Mouse (Mus musculus) brown adipose tissue, adult 24 weeks (tissue): ENCODE measurements around the gene Scarf2. TPM values are rescaled to one million over a fixed set of nuclear protein-coding genes. Genes with fewer than 3 reads are reported as not detected.

ENCODE experiments used
- H3K27ac ChIP-seq: fragments of 200-500 bp; replicated peaks from 2 replicates; pipeline ENCODE4 v1.5.1; 2012; ENCODE audit warnings: low read depth, mild to moderate bottlenecking, low read length
- H3K4me1 ChIP-seq: fragments of 200-500 bp; 2 replicates; pipeline ENCODE4 v1.6.1; 2012; ENCODE audit warnings: low read length, mixed read lengths; ENCODE audit not compliant: control insufficient read depth, insufficient read depth, insufficient read length
- H3K4me3 ChIP-seq: fragments of 200-500 bp; 2 replicates; pipeline ENCODE4 v1.5.1; 2012; ENCODE audit warnings: low read depth, mild to moderate bottlenecking, low read length, moderate library complexity; ENCODE audit not compliant: insufficient read depth
- polyA plus RNA-seq: library from polyadenylated mRNA; stranded (reverse); fragments of >200 nt; gene quantifications from 2 replicates; pipeline ENCODE4 v1.2.4, GENCODE M21; 2012; ENCODE audit not compliant: missing spikeins, insufficient read depth, insufficient read length

Gene Scarf2
- polyA plus RNA-seq: 0.92 and 1.8 TPM in 2 replicates

GRCm38 (mm10) chr16:17796971-17797811, at the start of gene Scarf2:
Gene Scarf2 (plus strand): TSS chr16:17797282.
- H3K27ac ChIP-seq: 0 out of 2 replicates have a peak within 1 kb of the TSS, but pooled peaks have one; percentile 15
- H3K4me1 ChIP-seq: no peaks in the 10 kb centered on the region; the same call in 1 of the 2 replicates
- peak within 1 kb of the TSS; percentile 67 for H3K4me3 ChIP-seq

DNA sequence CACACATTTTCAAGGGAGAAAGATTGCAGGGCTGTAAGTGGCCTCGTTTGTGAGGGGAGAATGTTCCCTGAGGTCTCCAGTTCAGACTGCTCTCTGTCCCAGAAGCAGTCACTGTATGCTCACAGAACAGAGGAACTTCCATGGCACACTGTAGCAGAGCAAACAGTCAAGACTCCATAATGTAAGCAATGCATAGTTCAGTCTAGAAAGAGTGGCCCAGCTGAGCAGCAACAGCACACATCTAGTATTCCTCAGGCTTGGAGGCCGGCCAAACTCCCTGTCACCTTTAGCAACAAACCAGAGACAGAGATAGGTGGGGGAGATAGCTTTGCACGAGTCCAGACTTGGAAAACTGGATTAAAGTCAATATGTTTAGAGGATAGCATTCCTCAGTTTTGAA, 44.1 kb upstream of the Scarf2 start:
- H3K27ac ChIP-seq: no peak overlapping the region
- H3K4me1 ChIP-seq: no peaks in the 10 kb centered on the region
- H3K4me3 ChIP-seq: no peak overlapping the region

DNA sequence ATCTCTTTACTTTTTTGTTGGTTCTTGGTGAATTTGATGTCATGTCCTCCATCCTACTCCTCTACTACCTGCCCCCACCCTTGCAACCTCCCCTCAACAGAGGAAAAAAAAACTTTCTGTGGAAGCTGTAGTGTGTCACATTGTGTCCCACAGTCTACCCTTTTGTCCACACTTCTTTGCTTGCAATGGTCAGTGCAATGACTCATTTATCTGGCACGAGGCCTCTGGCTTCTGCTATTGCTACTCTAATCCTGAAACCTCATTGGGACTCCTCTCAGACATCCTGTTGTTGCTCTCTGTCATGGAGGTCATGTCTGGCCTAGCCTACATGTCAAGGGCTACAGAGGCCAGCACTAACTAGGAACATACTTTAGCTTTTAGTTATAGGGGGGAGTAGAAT, 43.4 kb upstream of the Scarf2 start:
- no peak overlapping the region for H3K27ac ChIP-seq
- no peak overlapping the region for H3K4me3 ChIP-seq
- H3K4me1 ChIP-seq: peaks cover under 1% of the 10 kb centered on the region; the same call in 1 of the 2 replicates

- Histone ChIP-seq H3K4me1 (peaks cover 6% of the 10 kb centered on the region; the same call in 1 of the 2 replicates), H3K4me3 (no peak overlapping the region), H3K27ac (no peak overlapping the region)
Measured at GRCm38 (mm10) chr16:17757756-17758155, 39.3 kb upstream of the Scarf2 start.

DNA sequence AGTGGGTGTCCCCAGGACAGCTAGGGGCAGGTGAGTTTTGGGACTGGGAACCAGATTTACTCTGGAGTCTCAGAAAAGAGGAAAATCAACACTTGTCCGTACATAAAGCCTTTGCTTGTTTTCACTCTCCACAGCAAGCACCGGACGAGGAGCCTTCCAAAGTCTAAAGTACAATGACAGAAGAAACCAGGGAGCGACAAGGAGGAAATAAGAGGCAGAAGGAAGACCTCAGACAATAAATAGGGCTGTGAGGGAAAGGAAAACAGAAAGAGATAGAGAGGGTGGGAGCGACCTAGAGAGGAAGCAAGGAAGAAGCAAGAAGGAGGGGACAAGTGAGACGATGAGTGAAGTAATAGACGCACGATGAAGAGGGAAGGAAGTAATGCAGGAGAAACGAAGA, 38.2 kb upstream of the Scarf2 start:
- Histone ChIP-seq H3K4me1 (peaks cover 6% of the 10 kb centered on the region; the same call in 1 of the 2 replicates), H3K4me3 (peak overlapping the region; percentile 62), H3K27ac (peak overlapping the region; percentile 60)

DNA sequence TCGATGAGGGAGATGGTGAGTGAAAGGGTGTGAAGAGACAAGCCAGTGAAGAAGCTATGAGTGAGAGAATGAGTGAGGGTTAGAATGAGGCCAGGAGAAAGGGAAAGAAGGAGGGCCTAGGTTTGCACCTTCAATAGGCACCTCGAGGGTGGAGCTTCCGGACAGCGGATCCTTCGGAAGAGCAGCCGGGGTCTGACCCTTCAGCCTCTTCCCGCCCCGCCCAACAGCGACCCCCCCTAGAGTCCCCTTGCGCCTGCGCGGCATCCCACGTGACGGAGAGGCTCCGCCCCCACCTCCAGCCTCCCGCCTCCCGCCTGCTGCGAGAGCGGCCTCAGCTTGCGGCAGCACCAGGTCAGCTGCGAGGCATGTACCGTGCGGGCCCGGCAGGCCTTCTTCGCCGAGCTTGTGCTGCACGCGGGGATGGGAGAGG, 37.7 kb upstream of the Scarf2 start, which contains the start of gene Klhl22:
Gene Klhl22 (plus strand): TSS at position 275 of the 430 bp plus-strand sequence.
- H3K4me3 ChIP-seq: peak within 1 kb of the TSS; percentile 62
- peak within 1 kb of the TSS; percentile 60 for H3K27ac ChIP-seq
- peaks cover 6% of the 10 kb centered on the region; the same call in 1 of the 2 replicates for H3K4me1 ChIP-seq

DNA sequence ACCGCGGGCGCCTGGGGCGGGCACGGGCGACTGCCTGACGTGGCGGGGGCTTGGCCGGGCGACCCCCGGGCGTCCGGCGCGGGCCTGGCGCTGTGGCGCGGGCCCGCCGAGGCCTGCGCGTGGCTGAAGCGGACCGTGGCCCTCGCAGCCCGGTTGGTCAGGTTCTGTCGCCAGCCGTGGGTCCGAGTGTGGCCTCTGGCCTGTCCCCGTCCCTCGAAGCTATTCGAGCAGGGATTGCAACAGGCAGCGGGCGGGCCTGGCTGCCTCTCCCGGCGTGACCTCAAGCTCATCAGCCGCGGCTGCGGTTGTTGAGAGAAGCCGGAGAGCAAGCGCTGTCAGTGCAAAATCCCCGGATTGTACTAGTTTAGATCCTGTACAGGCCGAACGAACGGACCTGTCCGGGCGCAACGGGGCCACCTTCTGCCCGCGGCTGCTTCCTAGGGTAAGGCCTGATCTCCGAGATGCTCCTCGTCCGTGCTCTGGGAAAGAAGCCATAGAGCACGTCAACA, 37.2 kb upstream of the Scarf2 start:
- Histone ChIP-seq H3K4me3 (peak overlapping the region; percentile 62), H3K4me1 (peaks cover 6% of the 10 kb centered on the region; the same call in 1 of the 2 replicates), H3K27ac (no peak overlapping the region)

- Histone ChIP-seq H3K27ac (no peak overlapping the region), H3K4me1 (peaks cover 6% of the 10 kb centered on the region; the same call in 1 of the 2 replicates), H3K4me3 (no peak overlapping the region)
Measured at GRCm38 (mm10) chr16:17760657-17761056, 36.4 kb upstream of the Scarf2 start.

- Histone ChIP-seq H3K4me1 (peaks cover 6% of the 10 kb centered on the region; the same call in 1 of the 2 replicates), H3K4me3 (no peak overlapping the region)
Measured at GRCm38 (mm10) chr16:17761074-17761473, 36.0 kb upstream of the Scarf2 start.

GRCm38 (mm10) chr16:17764108-17764511, 33.0 kb upstream of the Scarf2 start:
- Histone ChIP-seq H3K27ac (no peak overlapping the region), H3K4me3 (no peak overlapping the region), H3K4me1 (peaks cover 1% of the 10 kb centered on the region; the same call in 1 of the 2 replicates)

More at GRCm38 (mm10) chr16:17761074-17761473, 36.0 kb upstream of the Scarf2 start:
- H3K27ac ChIP-seq: no peak overlapping the region

DNA sequence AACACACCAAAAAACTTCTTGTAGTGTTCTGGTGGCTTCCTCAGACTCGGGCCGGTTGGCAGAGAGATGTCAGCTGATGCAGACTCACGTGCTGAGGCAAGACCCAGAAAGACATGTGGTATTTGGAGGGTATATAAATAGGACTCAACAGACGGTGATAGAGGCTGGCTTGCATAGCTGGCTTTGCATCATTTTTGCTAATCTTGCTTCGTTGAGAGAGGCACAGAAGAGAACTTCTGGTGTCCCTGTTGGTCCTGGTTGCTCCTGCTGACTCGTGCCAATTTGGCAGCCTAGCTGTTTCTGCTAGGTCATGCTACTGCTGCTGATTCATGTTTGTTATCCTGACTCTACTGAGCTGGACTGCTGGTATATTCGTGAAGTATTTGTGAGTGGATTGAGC, 28.2 kb upstream of the Scarf2 start:
- Histone ChIP-seq H3K4me3 (no peak overlapping the region), H3K4me1 (peaks cover 2% of the 10 kb centered on the region; the same call in 1 of the 2 replicates), H3K27ac (no peak overlapping the region)

DNA sequence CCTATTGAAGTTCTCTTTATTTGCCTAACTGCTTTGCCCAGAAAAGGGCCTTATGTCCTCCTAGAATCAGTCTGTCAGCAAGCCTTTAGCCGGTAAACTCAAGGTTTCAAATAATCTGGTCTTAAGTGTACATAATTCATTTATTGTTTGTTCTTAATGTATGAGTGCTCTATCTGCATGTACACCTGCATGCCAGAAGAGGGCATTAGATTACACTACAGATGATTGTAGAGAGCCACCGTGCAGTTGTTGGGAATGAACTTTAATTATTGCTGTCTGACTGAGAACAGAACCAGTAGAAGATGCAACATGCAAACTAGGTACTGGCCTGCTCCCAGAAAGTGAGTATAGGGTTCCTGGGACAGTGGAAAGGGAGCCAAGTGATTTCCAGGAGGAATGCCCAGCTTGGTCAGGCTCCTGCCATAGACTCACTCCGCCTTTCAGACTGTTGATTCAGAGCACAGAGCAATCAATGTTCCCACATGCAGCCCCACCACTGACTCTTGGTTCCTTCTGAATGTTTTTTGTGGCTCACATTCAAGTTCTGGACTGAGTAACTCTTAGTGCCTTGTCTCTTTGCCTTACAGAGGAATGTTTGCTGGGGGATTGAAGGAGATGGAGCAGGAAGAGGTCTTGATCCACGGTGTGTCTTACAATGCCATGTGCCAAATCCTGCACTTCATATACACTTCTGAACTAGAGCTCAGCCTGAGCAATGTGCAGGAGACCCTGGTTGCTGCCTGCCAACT, 25.8 kb upstream of the Scarf2 start:
- no peak overlapping the region for H3K27ac ChIP-seq

GRCm38 (mm10) chr16:17776828-17777227, 20.3 kb upstream of the Scarf2 start:
- H3K27ac ChIP-seq: no peak overlapping the region
- H3K4me3 ChIP-seq: no peak overlapping the region
- H3K4me1 ChIP-seq: no peaks in the 10 kb centered on the region

More for the DNA sequence above, 25.8 kb upstream of the Scarf2 start:
- Histone ChIP-seq H3K4me1 (peaks cover 2% of the 10 kb centered on the region; the same call in 1 of the 2 replicates), H3K4me3 (no peak overlapping the region)

DNA sequence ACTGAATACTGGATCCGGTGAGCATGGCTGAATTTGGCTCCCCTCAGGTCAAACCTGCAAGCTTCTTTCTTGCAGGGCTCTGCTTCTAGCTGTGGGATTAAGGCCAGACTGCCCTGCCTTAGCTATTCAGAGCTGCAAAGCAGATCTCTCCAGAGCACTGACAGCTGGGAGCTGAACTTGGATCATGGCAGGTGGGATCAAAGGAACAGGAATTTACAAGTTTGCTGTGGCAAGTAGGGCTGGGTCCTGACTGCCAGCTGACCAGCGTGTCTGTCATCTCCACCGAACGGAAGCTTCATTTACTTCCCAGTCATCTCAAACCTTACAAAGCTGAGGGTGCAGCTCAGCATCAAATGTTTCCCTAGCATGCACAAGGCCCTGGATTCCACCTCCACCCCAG, 18.9 kb upstream of the Scarf2 start:
- Histone ChIP-seq H3K27ac (no peak overlapping the region), H3K4me1 (no peaks in the 10 kb centered on the region), H3K4me3 (no peak overlapping the region)

DNA sequence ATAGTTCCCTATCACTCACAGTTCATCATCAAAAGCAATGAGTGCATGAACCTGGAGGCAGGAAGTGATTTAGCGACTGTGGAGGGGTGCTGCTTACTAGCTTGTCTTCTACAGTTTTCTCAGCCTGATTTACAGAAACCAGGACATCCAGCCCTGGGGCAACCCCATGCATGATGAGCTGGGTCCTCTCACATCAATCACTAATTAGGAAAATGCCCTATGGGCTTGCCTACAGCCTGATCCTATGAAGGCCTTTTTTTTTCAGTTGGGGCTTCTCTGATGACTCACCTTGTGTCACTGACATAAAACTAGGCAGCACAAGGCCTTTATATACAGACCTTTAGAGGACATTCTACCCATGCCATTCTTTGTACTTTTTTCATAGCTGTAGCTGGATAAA, 17.4 kb upstream of the Scarf2 start:
- H3K4me3 ChIP-seq: no peak overlapping the region

More for the DNA sequence above, 17.4 kb upstream of the Scarf2 start:
- no peaks in the 10 kb centered on the region for H3K4me1 ChIP-seq
- no peak overlapping the region for H3K27ac ChIP-seq
